Mouse (Mus musculus) intestine, embryonic 14.5 days (tissue): ENCODE measurements at regions not wholly inside any gene's neighbourhood (a gene's known extent, or its start where the extent isn't known, plus 50 kb on each side); places are given as distances from the start of the nearest gene placed in this dataset.

Source experiments
- ATAC-seq: fragments of 200-750 bp; cut with Nextera tagmentation; replicated peaks from 2 replicates; pipeline ENCODE4 v1.8.0; 2017; ENCODE audit warnings: low read depth, moderate number of reproducible peaks, moderate TSS enrichment, moderate library complexity; ENCODE audit not compliant: low FRiP score, low TSS enrichment
- DNase-seq: peaks from one replicate; pipeline ENCODE4 v3.0.0-alpha.2; 2018; ENCODE audit warnings: low spot score
- H3K27ac ChIP-seq: fragments of 300-500 bp; sonication (generic); 2 replicates; pipeline ENCODE4 v1.5.1; 2014; ENCODE audit warnings: low read depth, mild to moderate bottlenecking, control low read depth
- H3K27me3 ChIP-seq: fragments of 300-500 bp; sonication (generic); replicated peaks from 2 replicates; pipeline ENCODE4 v1.6.1; 2014; ENCODE audit warnings: low read length, control low read depth; ENCODE audit not compliant: control insufficient read depth, insufficient read depth
- H3K36me3 ChIP-seq: fragments of 300-500 bp; sonication (generic); 2 replicates; pipeline ENCODE4 v1.6.1; 2014; ENCODE audit warnings: low read length, control low read depth; ENCODE audit not compliant: control insufficient read depth, insufficient read depth
- H3K4me1 ChIP-seq: fragments of 300-500 bp; sonication (generic); replicated peaks from 2 replicates; pipeline ENCODE4 v1.6.1; 2014; ENCODE audit warnings: low read length, control low read depth, mixed read lengths; ENCODE audit not compliant: control insufficient read depth, insufficient read depth
- H3K4me2 ChIP-seq: fragments of 300-500 bp; sonication (generic); 2 replicates; pipeline ENCODE4 v1.6.1; 2014; ENCODE audit warnings: low read length
- H3K4me3 ChIP-seq: fragments of 300-500 bp; sonication (generic); 2 replicates; pipeline ENCODE4 v1.5.1; 2014; ENCODE audit warnings: low read depth, low read length, control low read depth, mixed read lengths
- H3K9ac ChIP-seq: fragments of 300-500 bp; sonication (generic); 2 replicates; pipeline ENCODE4 v1.6.1; 2014; ENCODE audit warnings: mild to moderate bottlenecking, low read length
- H3K9me3 ChIP-seq: fragments of 300-500 bp; sonication (generic); 2 replicates; pipeline ENCODE4 v1.6.1; 2016; ENCODE audit warnings: low read length, control low read depth; ENCODE audit not compliant: control insufficient read depth
- WGBS: fragments of 180-500 bp; shearing (Covaris S2); extraction: QIAGEN DNeasy Blood & Tissue Kit; methylation state at CpG from one replicate; pipeline ENCODE4 v1.1.7; 2014; 5-methylcytosine and 5-hydroxymethylcytosine counted together

DNA sequence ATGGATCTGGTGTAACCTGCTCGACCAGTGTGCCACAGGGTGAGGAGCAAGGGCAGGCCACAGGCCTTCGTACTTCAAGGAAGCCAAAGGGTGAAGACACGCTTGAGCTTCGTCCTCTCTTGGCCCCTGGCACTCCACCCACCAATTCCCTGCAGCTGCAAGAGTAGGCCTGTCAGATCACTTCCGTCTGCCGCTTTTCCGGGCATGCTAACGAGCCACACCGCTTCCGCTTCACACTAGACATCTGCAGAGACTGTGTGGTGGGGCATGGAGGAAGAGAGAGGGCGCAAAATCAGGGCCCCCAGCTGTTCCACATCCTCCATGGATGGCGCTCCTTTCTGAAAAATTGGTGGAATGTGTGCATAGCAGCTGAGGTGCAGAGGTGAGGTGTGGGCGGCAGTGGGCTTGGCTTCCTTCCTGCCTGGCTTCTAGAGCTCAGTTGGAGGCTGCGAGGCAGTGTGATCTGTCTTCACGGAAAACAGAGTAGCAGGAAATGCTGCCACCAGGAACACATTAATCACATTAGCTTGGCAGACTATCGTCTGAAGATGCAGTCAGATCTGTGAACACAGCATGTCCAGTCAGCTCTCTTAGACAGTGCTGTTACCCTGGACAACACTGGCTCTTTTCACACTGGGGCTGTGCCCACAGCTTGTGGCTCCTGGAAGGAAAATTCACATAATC is 162.3 kb upstream of the Eci2 start:
- Histone ChIP-seq H3K9ac (no peak overlapping the region), H3K4me2 (peak overlapping the region; percentile 14; the same call in 1 of the 2 replicates), H3K4me1 (peaks cover 7% of the 10 kb centered on the region; the same call in 1 of the 2 replicates), H3K27me3 (no peaks in the 10 kb centered on the region), H3K36me3 (no peaks in the 10 kb centered on the region), H3K27ac (0 out of 2 replicates have a peak overlapping the region, but pooled peaks have one; percentile 16), H3K9me3 (no peaks in the 10 kb centered on the region), H3K4me3 (no peak overlapping the region)
- ATAC-seq (peak; percentile 64), DNase-seq (peak; percentile 59)
- WGBS = 29% methylated on average over 16 of the region's 16 CpGs

DNA sequence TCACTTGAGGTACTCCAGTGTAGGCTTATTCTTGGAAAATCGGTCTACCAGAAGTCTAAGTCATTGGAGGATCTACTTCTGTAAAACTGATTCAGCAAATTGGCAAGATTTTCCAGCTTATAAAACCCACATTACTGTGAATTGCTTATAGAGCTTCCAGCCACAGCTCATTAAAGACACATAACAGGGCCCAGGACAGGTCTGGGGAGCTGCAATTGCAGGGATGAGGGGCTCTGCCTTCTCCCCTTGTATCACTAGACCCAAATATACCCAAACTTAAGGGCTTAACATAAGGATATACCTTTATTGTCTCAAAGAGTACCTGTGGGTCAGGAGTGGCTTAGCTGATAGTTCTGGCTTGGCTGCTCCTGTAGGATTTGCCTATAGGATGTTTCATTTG is 175.2 kb upstream of the Eci2 start:
- Histone ChIP-seq H3K4me3 (no peak overlapping the region), H3K4me2 (no peak overlapping the region), H3K27ac (no peak overlapping the region), H3K9ac (no peak overlapping the region), H3K9me3 (no peaks in the 10 kb centered on the region), H3K4me1 (no peaks in the 10 kb centered on the region), H3K36me3 (no peaks in the 10 kb centered on the region), H3K27me3 (no peaks in the 10 kb centered on the region)
- no peak for DNase-seq
- WGBS = 86% methylated on average over 1 of the region's 1 CpGs
- ATAC-seq = no peak

DNA sequence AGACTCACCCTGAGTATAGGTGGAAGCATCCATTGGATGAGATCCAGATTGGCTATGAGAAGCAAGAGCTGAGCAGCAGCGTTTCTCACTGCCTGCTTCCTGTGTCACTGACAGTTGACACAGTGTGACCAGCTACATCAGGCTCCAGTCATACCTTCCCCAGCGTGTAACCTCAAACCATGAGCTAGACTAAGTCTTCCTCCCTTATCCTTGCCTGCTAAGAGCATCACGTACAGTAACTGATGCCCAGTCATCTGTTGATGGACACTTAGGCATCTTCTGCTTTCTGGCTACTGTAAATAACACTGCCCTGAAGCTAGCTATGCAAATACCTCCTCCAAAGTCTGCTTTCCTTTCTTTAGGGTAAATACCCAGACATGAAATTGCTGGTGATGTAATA is 181.4 kb upstream of the Eci2 start:
- WGBS = 81% methylated on average over 3 of the region's 3 CpGs
- no peak for ATAC-seq
- no peak overlapping the region for H3K4me2 ChIP-seq
- H3K36me3 ChIP-seq = no peaks in the 10 kb centered on the region
- H3K27ac ChIP-seq = no peak overlapping the region
- no peaks in the 10 kb centered on the region for H3K9me3 ChIP-seq
- no peaks in the 10 kb centered on the region for H3K4me1 ChIP-seq
- no peak overlapping the region for H3K9ac ChIP-seq
- H3K27me3 ChIP-seq = no peaks in the 10 kb centered on the region
- no peak overlapping the region for H3K4me3 ChIP-seq
- no peak for DNase-seq

DNA sequence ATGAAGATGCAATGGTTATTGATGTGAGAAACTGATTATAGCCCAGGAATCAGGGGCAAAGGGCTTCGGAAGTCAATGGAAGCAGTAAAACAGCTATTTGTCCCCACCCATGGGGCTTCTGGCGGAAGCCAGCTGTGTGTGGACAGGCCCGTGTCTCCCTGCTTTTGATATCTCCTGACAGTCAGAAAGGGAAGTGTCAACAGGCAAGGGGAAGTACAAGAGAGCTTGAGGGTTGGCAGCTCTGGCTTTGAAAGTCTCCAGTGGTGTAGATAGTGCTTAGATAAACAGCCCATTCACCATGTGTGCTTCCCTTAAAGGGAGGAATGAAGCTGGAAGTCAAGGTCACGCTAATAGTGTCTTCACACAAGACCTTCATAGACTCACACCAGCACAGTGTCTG is 182.7 kb upstream of the Eci2 start:
- Histone ChIP-seq H3K4me1 (no peaks in the 10 kb centered on the region), H3K4me3 (no peak overlapping the region), H3K27me3 (no peaks in the 10 kb centered on the region), H3K4me2 (no peak overlapping the region), H3K27ac (no peak overlapping the region), H3K9ac (no peak overlapping the region), H3K36me3 (no peaks in the 10 kb centered on the region), H3K9me3 (no peaks in the 10 kb centered on the region)
- 57% methylated on average over 4 of the region's 4 CpGs for WGBS
- DNase-seq (no peak), ATAC-seq (no peak)

DNA sequence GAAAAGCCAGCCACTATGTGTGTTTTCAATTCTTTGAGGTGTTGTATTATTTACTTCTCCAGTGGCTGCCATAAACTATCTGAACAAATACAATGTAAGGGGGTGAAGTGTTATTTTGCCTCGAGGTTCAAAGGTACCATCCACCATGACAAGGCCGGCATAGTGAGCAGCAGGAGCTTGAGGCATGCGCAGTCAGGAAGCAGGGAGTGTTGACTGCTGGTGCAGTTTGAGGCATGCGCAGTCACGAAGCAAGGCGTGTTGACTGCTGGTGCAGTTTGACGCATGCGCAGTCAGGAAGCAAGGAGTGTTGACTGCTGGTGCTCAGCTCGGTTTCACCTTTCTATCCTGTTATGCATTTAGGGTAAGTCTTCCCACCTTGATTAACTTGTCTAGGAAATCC is 184.9 kb upstream of the Eci2 start:
- Histone ChIP-seq H3K4me2 (no peak overlapping the region), H3K27ac (no peak overlapping the region), H3K9me3 (no peaks in the 10 kb centered on the region), H3K36me3 (no peaks in the 10 kb centered on the region), H3K9ac (no peak overlapping the region), H3K4me1 (no peaks in the 10 kb centered on the region), H3K4me3 (no peak overlapping the region), H3K27me3 (no peaks in the 10 kb centered on the region)
- DNase-seq (no peak), ATAC-seq (no peak)
- 92% methylated on average over 9 of the region's 9 CpGs for WGBS

DNA sequence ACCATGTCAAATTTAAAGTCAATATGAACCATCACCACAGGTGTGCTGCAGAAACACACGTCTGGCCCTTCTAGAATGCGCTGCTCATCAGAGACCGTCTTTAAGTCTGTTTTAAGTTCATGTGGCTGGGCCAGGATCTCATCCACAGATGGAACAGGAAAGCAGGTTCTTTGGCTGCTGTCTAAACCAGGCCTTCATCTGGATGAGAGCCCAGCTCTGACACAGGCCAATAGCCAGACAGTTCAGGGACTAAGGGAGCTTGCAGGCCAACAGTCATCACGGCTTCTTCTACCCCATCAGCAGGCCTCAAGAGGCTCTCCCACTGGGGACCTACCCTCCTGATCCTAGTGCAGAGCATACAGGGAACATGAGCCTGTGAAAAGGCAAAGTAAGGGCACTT is 185.4 kb upstream of the Eci2 start:
- no peaks in the 10 kb centered on the region for H3K36me3 ChIP-seq
- no peak overlapping the region for H3K4me2 ChIP-seq
- 81% methylated on average over 4 of the region's 4 CpGs for WGBS
- H3K27me3 ChIP-seq = no peaks in the 10 kb centered on the region
- H3K4me3 ChIP-seq = no peak overlapping the region
- no peak overlapping the region for H3K27ac ChIP-seq
- DNase-seq (no peak), ATAC-seq (no peak)
- no peaks in the 10 kb centered on the region for H3K4me1 ChIP-seq
- H3K9ac ChIP-seq = no peak overlapping the region
- H3K9me3 ChIP-seq = no peaks in the 10 kb centered on the region

DNA sequence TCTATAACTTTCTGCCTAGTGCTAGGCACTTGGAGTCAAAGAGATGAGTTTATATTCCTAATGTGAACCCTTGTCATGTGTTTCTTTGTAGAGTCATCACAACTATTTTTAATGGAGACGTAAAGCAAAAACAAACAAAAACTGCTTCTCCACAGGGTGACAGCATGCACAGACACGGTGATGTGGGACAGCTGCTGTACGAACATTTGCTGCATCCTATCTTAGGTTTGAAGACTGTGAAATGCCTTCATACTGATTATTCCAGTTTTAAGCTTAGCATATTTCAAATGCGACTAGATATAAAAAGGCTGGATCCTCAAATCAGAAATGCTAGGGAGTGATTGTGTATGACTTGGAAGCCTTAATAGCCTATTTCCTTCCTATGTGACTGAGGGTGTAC is 187.3 kb upstream of the Eci2 start:
- no peak for DNase-seq
- no peak overlapping the region for H3K27ac ChIP-seq
- no peaks in the 10 kb centered on the region for H3K9me3 ChIP-seq
- H3K4me2 ChIP-seq = no peak overlapping the region
- H3K4me1 ChIP-seq = no peaks in the 10 kb centered on the region
- H3K9ac ChIP-seq = no peak overlapping the region
- ATAC-seq = no peak
- no peaks in the 10 kb centered on the region for H3K36me3 ChIP-seq
- WGBS = 66% methylated on average over 4 of the region's 4 CpGs
- H3K27me3 ChIP-seq = no peaks in the 10 kb centered on the region
- no peak overlapping the region for H3K4me3 ChIP-seq

DNA sequence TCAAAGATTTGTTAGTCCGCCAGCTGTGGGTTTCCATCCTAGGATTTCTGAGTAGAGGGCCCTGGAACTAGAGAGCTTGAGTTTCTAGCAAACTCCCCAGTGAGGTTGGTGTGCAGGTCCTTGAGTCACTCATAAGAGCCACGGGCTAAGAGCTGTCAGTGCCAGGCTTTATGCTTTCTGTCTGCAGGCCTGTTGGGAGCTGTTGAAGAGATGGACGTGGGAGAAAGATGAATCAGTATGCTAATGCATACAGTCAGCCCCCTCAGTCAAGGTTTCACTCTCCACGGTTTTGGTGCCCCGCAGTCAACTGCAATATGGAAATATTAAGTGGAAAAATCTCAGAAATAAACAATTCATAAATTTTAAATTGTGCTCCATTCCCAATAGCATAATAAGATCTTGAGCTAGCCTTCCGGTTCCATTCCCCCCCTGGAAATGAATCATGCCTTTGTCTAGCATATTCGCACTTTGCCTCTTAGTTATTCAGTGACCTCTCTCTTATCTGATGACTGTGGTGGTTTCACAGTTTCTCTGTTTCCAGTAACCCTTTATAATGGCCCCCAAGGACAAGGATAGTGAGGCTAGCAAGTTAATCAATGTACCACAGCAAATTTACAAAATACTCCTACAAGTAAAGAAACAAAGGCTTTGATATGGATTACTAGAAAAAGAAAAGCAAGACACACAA is 199.4 kb upstream of the Eci2 start:
- no peak for DNase-seq
- ATAC-seq = no peak
- no peaks in the 10 kb centered on the region for H3K4me1 ChIP-seq
- no peak overlapping the region for H3K4me3 ChIP-seq
- H3K27ac ChIP-seq = 0 out of 2 replicates have a peak overlapping the region, but pooled peaks have one; percentile 11
- no peak overlapping the region for H3K9ac ChIP-seq
- 63% methylated on average over 7 of the region's 7 CpGs for WGBS
- H3K27me3 ChIP-seq = no peaks in the 10 kb centered on the region
- H3K9me3 ChIP-seq = no peaks in the 10 kb centered on the region
- H3K4me2 ChIP-seq = no peak overlapping the region
- H3K36me3 ChIP-seq = no peaks in the 10 kb centered on the region

DNA sequence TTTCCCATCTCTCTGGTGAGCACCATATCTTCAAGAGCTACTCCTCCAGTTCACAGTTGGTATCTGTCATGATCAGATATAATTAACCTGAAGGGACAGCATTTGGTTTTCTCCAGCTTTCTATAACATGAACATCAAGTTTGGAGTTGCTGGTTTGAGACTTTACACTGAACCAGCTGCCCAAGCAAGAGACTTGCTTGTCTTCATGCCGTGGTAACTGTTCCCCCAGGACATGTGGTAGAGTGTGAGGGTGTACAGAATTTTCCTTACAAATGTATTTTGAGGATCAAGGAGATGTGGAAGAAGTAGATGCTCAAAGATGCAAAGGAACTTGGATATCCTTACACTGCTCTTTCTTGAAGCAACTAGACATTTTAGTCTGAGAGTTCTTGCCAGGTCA is 200.0 kb upstream of the Eci2 start:
- no peak for ATAC-seq
- no peaks in the 10 kb centered on the region for H3K9me3 ChIP-seq
- no peak overlapping the region for H3K4me2 ChIP-seq
- no peak overlapping the region for H3K9ac ChIP-seq
- H3K4me3 ChIP-seq = no peak overlapping the region
- no peaks in the 10 kb centered on the region for H3K27me3 ChIP-seq
- H3K36me3 ChIP-seq = no peaks in the 10 kb centered on the region
- no peak for DNase-seq
- 80% methylated on average over 1 of the region's 1 CpGs for WGBS
- no peak overlapping the region for H3K27ac ChIP-seq
- no peaks in the 10 kb centered on the region for H3K4me1 ChIP-seq
